Mouse (Mus musculus) common myeloid progenitor, adult 5-6 weeks (primary cell): Measurements from ENCODE around the gene Klk4. TPM values are rescaled to one million over a fixed set of nuclear protein-coding genes. Genes with fewer than 3 reads are reported as not detected.

ENCODE experiments used
- ATAC-seq: replicated peaks from 2 replicates; pipeline ENCODE4 v1.8.0; 2016; ENCODE audit warnings: low read depth, mild to moderate bottlenecking, moderate TSS enrichment, inconsistent platforms; ENCODE audit not compliant: poor library complexity, severe bottlenecking
- total RNA-seq: library from RNA; stranded (forward); fragments of 200-1000, 187-1606 nt; gene quantifications from 2 replicates; pipeline ENCODE4 v1.2.3, GENCODE M21; 2017

Klk4 gene
- total RNA-seq, 1 experiment from 2014 or later, result not detected

- ATAC-seq, result no peak
Observed at GRCm38 (mm10) chr7:43918871-43919270, 37.9 kb downstream of the Klk4 start.

- peak; percentile 74 for ATAC-seq
Observed at GRCm38 (mm10) chr7:43919559-43920451, 38.8 kb downstream of the Klk4 start.

- peak; percentile 46 for ATAC-seq
Observed at GRCm38 (mm10) chr7:43920582-43920981, 39.6 kb downstream of the Klk4 start.

GRCm38 (mm10) chr7:43921087-43921486 is 40.1 kb downstream of the Klk4 start:
- peak; percentile 64 for ATAC-seq

GRCm38 (mm10) chr7:43921941-43922340 is 41.0 kb downstream of the Klk4 start:
- no peak for ATAC-seq

- ATAC-seq, result 0 out of 2 replicates have a peak, but pooled peaks have one; percentile 33
Observed at GRCm38 (mm10) chr7:43925985-43926384, 45.0 kb downstream of the Klk4 start.

- ATAC-seq, result peak; percentile 51; the same call in 1 of the 2 replicates
Observed at GRCm38 (mm10) chr7:43928521-43928920, 47.6 kb downstream of the Klk4 start.

GRCm38 (mm10) chr7:43932337-43932736 is 51.4 kb downstream of the Klk4 start:
- ATAC-seq, result no peak

- ATAC-seq, result no peak
Observed at GRCm38 (mm10) chr7:43933440-43933839, 52.5 kb downstream of the Klk4 start, which contains the start of gene Klk15. Gene Klk15 (plus strand): TSS chr7:43933740.

GRCm38 (mm10) chr7:43934747-43935146 is 53.8 kb downstream of the Klk4 start:
- no peak for ATAC-seq

Other genes starting within 250 kb of the Klk4 start
- not detected in 2 replicates for gene Ceacam18, start 246.5 kb upstream of the Klk4 start, total RNA-seq
- 0.64 and 0.82 TPM in 2 replicates for gene Siglece, start 221.0 kb upstream of the Klk4 start, total RNA-seq
- gene Ctu1, start 209.1 kb upstream of the Klk4 start, total RNA-seq, result 8.1 and 9.3 TPM in 2 replicates
- not detected in 2 replicates for gene Klk14, start 190.7 kb upstream of the Klk4 start, total RNA-seq
- gene Klk13, start 168.6 kb upstream of the Klk4 start, total RNA-seq, result not detected in 2 replicates
- gene Klk12, start 112.3 kb upstream of the Klk4 start, total RNA-seq, result not detected in 2 replicates
- not detected in 2 replicates for gene Klk11, start 106.6 kb upstream of the Klk4 start, total RNA-seq
- gene Klk10, start 100.1 kb upstream of the Klk4 start, total RNA-seq, result not detected in 2 replicates
- not detected in 2 replicates for gene Klk9, start 89.3 kb upstream of the Klk4 start, total RNA-seq
- 29.0 and 33.0 TPM in 2 replicates for gene Klk8, start 83.6 kb upstream of the Klk4 start, total RNA-seq
- gene Klk7, start 69.9 kb upstream of the Klk4 start, total RNA-seq, result not detected in 2 replicates
- not detected in 2 replicates for gene Klk6, start 56.7 kb upstream of the Klk4 start, total RNA-seq
- gene Klk5, start 39.2 kb upstream of the Klk4 start, total RNA-seq, result not detected in 2 replicates
- not detected in 2 replicates for gene Klk15, start 52.6 kb downstream of the Klk4 start, total RNA-seq
- not detected in 2 replicates for gene Klk1b8, start 69.5 kb downstream of the Klk4 start, total RNA-seq
- not detected in 2 replicates for gene Klk1b1, start 85.6 kb downstream of the Klk4 start, total RNA-seq
- gene Klk1b9, start 94.9 kb downstream of the Klk4 start, total RNA-seq, result not detected in 2 replicates
- not detected in 2 replicates for gene Klk1b11, start 114.7 kb downstream of the Klk4 start, total RNA-seq
- gene Klk1b26, start 131.0 kb downstream of the Klk4 start, total RNA-seq, result not detected in 2 replicates
- gene Klk1b27, start 171.1 kb downstream of the Klk4 start, total RNA-seq, result not detected in 2 replicates
- not detected in 2 replicates for gene Klk1b21, start 221.2 kb downstream of the Klk4 start, total RNA-seq
- gene Klk1b22, start 231.5 kb downstream of the Klk4 start, total RNA-seq, result not detected in 2 replicates